Mouse (Mus musculus): Measurements from ENCODE around the gene 4930404N11Rik. TPM values are rescaled to one million over a fixed set of nuclear protein-coding genes. Genes with fewer than 3 reads are reported as not detected.

The 4930404N11Rik gene
- total RNA-seq, 2 experiments from 2014 or later, result 1.6 to 1.9 TPM

DNA sequence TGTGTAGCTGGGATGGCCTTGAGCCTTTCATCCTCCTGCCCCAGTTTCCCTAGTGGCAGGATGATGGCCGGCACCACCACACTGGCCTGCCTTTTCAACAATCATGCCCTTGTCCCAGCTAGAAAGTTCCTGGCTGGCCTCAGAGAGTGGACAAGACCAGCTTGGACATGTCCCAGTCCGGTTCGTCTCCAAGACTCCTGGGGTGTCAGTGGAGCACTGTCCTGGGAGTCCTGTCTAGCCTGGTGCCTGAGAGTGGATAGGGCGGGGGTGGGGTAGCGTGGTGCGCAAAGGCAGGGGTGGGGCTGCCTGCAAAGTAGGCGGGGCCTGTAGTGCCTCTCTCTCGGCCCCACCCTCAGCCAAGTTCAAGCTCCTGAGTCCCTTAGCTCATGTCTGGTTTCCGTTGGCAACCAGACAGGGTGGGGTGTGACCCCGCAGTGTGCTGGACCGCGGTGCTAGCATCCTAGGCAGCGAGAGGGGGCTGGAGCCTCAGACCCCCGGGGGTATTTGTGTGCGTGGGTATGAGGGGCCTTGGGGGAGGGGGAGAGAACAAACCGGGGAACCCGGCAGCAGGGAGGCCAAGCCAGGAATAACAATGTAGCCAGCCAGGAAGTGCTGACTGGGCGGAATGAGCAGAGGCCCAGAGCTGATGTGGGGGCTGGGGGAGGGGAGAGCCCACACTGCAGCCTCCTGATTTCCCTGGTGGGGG is 36.1 kb upstream of the 4930404N11Rik start:
- DNase-seq, result peak in 1 of 2 experiments; percentile 61

- no peak for DNase-seq
Measured at GRCm38 (mm10) chr10:81401205-81401520, 35.5 kb upstream of the 4930404N11Rik start.

DNA sequence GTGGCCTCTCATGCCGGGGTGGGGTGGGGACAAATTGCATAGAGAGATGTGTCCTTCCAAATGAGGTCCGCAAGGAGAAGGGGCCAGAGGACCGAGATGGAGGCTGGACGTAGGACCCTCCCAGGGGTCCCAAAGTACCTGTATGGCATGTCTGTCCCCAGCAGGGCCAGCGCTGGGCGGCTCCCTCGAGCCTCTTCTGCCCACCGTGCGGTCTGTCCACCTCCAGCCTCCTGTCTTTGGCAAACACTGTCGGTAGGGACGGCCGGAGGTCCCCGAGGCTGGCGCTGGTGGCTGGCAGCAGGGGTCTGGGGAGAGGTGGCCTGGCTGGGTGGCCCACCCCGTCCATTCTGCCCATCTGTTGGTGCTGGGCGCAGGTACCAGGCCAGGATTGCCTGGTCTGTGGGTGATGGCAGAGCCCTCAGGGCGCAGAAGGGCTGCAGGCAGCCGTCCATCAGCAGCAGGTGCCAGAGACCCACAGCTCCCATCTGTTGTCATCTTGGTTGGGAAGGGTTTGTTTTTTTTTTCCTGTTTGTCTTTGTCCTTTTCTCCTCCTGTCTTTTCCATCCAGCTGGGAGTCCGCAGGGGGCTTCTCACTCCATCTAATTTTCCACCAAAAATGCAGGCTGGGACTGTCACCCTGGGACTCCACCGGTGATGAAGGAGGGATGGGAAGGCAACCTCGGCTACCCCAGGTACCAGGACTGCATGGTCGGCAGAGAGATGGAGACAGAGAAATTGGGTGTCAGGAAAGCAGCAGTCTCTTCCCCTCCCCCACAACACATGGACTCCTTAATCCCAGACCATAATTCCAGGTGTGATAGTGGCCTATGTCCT is 35.0 kb upstream of the 4930404N11Rik start:
- DNase-seq, result no peak

DNA sequence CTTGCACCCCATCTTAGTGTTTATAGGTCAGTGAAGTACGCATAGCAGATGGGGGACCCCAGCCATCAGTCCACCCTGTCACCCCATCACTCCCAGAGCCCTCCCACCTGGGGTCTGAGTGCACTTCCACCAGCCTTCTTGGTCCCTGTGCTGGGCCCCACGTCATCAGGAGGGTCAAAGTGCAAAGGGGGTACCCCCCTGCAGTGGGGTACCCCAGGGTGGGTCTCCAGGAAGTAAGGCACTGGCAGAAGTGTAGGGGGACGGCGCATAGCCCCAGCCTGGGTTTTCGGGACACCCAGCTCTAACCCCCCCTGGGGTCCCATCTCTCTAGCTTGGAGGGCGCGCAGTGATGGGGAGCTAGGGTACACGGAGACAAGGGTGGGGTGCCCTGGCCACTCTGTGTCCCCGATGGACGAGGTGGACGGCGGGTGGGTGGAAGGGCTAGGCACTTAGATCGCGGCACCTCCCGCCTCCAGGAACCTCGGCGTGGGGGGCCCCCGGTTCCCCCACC is 34.2 kb upstream of the 4930404N11Rik start:
- no peak for DNase-seq

DNA sequence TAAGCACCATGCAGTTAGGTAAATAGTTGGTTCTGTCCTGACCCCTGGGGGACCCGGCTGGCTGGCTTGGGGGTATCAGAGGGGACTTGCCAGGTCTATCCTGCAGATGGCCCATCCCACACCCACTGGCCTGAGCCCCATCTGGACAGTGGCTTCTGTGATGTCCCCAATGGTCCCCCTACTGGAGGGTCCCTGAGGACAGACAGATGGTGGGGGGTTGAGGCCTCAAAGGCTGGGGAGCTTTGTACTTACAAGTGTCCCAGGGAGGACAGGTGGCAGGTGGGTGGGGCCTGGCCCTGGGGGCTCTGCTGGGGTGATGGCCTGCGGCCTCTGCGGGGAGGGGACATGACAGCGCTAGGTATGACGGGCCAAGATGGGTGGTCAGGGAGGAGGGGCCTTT is 33.7 kb upstream of the 4930404N11Rik start:
- no peak for DNase-seq

DNA sequence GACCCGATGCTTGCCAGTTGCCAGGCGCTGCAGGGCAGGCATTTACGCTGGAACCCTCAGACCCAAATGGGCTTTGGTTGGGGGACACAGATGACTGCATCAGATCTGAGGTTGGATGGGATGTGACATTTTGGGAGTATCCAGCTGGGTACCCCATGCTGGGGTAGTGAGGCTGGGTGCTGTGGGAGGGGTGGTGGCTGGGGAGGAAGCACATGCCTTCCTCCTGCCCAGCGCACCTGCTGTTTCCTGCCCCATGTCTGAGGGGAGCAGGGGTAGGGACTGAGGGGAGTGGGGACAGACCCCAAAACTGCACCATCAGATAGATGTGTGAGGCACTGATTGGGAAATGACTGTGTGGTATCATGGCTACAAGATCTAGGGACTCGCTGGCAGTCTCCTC is 31.1 kb upstream of the 4930404N11Rik start:
- no peak for DNase-seq

GRCm38 (mm10) chr10:81395865-81396264 is 30.2 kb upstream of the 4930404N11Rik start:
- no peak for DNase-seq

GRCm38 (mm10) chr10:81395127-81395526 is 29.5 kb upstream of the 4930404N11Rik start:
- DNase-seq, result no peak

GRCm38 (mm10) chr10:81393456-81394063 is 27.9 kb upstream of the 4930404N11Rik start:
- DNase-seq, result no peak

DNA sequence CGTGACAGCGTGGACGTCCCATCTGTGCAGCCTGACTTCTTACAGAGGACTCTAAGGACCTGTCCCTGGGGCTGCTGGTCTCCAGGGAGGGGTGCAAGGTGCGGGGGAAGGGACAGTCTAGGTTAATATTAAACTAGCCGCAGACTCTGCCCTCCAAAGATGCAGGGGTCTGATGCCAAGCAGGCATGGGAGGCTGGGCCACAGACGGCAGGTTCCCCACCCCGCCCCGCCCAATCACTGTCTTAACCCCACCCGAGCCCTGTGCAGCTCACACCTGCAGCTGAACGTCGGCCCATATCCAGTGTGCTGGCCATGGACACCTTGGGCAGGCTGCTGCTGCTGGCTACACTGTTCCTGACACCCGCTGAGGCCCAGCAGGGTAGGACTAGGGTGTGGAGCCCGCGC is 27.2 kb upstream of the 4930404N11Rik start, which contains the start of gene Smim24:
Gene Smim24, plus strand, starts transcription at position 271 of the 405 bp plus-strand sequence.
- no peak for DNase-seq

DNA sequence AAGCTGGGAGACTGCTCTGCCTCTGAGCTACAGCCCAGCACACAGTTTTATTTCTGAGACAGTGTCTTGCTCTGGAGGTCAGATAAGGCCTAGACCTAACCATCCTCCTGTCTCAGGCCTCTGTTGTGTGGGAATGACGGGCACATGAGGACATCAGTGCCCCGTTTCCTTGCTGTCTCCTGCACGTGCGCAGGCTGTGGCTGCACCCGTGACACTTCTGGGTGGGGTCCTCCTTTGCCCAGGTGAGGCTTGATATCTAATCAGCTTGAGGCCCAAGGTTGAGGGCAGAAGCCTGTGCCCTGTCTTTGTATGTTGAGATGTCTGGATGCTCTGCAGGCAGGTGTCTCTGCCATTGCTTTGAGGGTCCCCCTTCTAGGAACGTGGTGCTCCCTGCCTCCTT is 26.7 kb upstream of the 4930404N11Rik start:
- DNase-seq, result no peak

- no peak for DNase-seq
Measured at GRCm38 (mm10) chr10:81390678-81390965, 25.0 kb upstream of the 4930404N11Rik start.

DNA sequence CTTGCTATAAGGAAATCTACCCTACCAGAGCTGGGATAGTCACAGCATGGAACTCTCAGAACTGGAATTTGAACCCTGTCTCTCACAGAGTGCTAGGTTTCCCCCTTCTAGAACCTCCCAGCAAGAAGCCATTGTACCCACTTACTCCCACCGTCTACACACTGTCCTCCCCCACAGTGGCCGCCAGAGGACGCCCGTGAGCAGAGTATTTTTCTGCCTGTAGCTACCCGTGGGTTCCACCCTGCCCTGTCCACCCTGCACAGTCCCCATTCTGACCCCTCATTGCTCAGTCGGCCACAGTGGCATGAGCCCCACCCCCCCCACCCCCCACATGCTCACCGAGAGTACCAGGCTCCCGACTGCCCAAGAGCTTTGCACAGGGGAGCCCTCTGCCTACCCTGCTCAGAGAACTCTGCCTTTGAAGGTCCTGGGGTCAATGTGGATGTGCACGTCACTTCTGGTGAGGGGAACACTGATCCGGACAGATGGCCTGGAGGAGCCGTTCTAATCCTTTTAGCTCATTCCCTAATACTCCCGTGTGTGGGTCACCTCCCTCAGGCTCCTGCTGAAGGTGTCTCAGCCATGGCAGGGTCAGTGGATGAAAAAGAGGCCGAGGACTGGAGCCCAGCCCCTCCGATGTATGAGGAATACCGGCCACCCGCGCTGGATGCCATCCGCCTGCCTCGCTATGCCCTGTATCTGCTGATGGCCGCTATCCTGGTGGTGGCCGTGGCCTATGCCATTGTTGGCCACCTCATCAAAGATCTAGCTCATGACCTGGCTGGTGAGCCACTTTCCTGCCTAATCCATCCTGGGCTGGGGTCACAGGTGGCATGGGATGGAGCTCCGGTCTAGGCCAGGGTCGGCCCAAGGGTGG is 24.4 kb upstream of the 4930404N11Rik start:
- peak; percentile 70 to 75 for DNase-seq

DNA sequence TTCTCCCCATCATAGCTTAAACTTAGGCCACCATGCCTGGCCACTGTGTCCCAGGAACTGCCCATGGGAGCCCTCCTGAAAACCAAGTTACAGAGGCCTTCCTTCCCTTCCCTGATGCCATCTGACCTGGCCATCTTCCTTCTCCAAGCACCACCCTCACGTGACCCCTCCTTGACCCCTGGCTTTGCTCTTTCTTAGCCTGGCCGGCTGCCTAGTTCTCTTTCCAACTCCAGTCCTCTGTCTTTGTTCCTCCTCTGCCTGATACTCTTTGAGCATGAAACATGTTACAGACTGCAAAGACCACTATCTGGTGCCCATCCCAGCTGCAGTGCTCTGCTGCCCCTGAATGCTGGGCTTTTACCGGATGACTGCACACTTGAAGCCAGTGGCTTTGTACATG is 23.8 kb upstream of the 4930404N11Rik start:
- no peak for DNase-seq

DNA sequence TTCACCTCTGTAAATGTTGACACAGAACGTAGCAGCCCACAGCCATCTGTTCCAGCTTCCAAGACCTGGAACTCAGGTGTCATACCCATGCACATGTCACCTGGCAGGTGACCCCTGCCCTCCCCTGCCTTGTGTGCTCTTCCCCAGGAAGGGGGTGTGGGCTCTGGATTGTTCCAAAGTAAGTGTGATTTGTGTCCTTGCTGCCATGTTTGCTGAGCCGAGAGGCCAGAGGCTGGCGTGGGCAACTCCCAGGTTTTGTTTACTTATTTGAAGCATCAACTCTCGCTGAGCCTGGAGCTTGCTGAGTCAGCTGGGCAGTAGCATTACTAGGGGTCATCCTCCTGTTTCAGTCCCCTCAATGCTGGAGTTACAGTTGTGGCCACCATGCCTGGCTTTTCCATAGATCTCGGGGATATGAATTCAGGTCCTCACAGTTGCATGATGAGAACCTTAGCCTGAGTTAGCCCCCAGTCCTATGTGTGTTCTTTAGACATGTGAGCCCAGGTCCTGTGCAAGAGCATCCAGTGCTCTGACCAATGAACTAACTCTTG is 23.0 kb upstream of the 4930404N11Rik start, which contains the start of gene Gm48552:
Gene Gm48552, plus strand, starts transcription at position 501 of the 551 bp plus-strand sequence.
- DNase-seq, result no peak

DNA sequence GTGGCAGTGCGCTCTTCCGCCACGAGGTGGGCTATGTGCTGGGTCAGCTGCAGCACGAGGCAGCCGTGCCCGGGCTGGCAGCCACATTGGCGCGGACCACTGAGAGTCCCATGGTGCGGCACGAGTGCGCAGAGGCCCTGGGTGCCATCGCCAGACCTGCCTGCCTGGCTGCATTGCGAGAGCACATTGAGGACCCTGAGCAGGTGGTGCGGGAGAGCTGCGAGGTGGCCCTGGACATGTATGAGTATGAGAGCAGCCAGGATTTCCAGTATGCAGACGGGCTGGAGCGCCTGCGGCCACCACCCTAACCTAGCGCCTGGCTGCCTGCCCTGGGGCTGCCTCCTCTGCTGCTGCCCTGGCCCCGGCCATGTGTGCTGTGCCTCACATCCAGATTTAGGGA is 22.1 kb upstream of the 4930404N11Rik start:
- DNase-seq, result no peak

GRCm38 (mm10) chr10:81385603-81386306 is 20.1 kb upstream of the 4930404N11Rik start:
- DNase-seq, result no peak

DNA sequence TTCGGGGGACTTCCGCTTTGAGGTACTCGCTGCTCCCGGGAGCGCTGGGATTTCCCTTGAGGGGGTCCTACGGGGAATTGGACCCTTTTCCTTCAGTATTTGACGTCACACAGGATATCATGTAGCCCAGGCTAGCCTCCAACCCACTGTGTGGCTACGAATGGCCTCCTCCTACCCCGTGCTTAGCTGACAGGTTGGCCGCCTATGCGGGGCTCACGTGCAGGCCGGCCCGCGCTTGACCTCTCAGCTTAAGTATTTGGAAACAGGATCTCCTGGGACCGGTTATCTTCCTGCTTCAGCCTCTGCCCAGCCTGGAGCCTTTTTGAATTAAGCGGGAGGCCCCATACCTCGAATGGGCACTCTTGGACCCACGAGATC is 19.0 kb upstream of the 4930404N11Rik start:
- no peak for DNase-seq

GRCm38 (mm10) chr10:81383802-81384604 is 18.4 kb upstream of the 4930404N11Rik start, which contains the start of the genes Dohh and Gm48551:
Dohh (plus strand) TSS chr10:81384428.
Gm48551 (plus strand) TSS chr10:81384466.
- DNase-seq, result peak; percentile 97 to 98

DNA sequence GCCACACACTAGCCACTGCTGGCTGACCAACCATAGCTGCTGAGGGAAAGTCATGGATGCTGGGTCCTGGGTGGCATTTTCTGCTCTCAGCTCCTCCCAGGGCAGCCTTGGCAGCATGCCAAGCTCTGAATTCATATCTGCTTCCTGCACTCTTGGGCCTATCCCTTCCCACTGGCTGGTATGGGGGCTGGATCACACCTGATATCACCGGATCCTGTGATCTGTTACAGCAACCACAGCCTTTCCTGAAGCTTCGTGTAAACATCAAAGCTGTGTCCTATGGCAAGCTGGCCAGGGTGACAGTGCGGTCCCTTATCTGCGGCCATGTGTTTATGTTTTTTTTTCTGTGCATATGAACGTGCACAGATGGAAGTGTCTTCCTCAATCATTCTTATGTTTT is 16.4 kb upstream of the 4930404N11Rik start:
- no peak for DNase-seq

Data from layer of hippocampus, postnatal 36 days (tissue).